Mouse (Mus musculus) layer of hippocampus, postnatal 25 days (tissue): ENCODE results near the gene Stox2. TPM values are rescaled to one million over a fixed set of nuclear protein-coding genes. Genes with fewer than 3 reads are reported as not detected.

Source experiments
- DNase-seq, 2 experiments: peaks; one replicate each; pipeline ENCODE4 v3.0.0; 2022; ENCODE audit warnings: mixed read lengths in 2 of 2, low spot score in 1 of 2; ENCODE audit errors: extremely low spot score in 1 of 2
- total RNA-seq, 2 experiments: library from RNA; stranded (reverse); gene quantifications; 2 replicates each; pipeline ENCODE4 v1.2.3; 2021

Gene Stox2
- total RNA-seq, 2 experiments from 2014 or later = 72.0 to 89.5 TPM

DNA sequence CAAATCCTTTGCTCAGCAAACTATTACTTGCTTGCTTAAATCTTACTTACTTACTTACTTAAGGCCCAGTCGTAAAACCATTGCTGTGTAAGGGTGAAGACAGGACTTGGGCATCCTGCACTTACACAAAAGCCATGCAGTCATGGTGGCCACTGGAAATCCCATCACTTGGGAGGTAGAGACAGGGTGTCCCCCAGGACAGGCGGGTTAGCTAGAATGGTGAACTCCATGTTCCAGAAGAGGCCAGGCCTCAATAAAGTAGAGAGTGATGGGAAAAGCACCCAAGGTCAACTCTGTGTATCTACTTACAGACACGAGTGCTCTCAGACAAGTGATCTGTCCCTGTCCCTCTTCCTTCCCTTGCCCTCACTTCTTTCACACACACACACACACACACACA lies 312.8 kb downstream of the Stox2 start:
- DNase-seq = no peak

Other genes with a start within 250 kb of the Stox2 start
- gene Trappc11, start 87.1 kb upstream of the Stox2 start, total RNA-seq = 10 to 100 TPM; 52.9 to 53.6 TPM
- gene Rwdd4a, start 87.3 kb upstream of the Stox2 start, total RNA-seq = 10 to 100 TPM; 31.4 to 33.8 TPM
- gene Ing2, start 229.2 kb upstream of the Stox2 start, total RNA-seq = 10 to 100 TPM; 33.7 to 37.4 TPM